26 mouse cellular contexts compared by ENCODE assay signal in genomic region chr13:89890159-89890558, GRCm38 (mm10).
"Had no signal": no experiment of that assay in that cellular context is flagged by ENCODE, and none has a peak within 500 bp of the region (broad histone marks: within the 10 kb centered on the region; RNA-seq: fewer than 3 reads in every experiment).

No protein-coding gene starts in this region.

- ATAC-seq: hindbrain, postnatal 0 days; intestine, embryonic 16.5 days had no signal

- H3K36me3 ChIP-seq: heart, embryonic 13.5 days; heart, embryonic 15.5 days; hindbrain, embryonic 13.5 days; hindbrain, embryonic 15.5 days; limb, embryonic 10.5 days; limb, embryonic 12.5 days; liver, embryonic 13.5 days had no signal

- H3K4me1 ChIP-seq: heart, embryonic 13.5 days; heart, embryonic 15.5 days; hindbrain, embryonic 13.5 days; hindbrain, embryonic 15.5 days; limb, embryonic 10.5 days; limb, embryonic 12.5 days; liver, embryonic 13.5 days had no signal

- H3K4me3 ChIP-seq: gastrocnemius, adult 2 months; heart, adult 2 months; heart, embryonic 13.5 days; heart, embryonic 15.5 days; hindbrain, embryonic 13.5 days; hindbrain, embryonic 15.5 days; layer of hippocampus, adult 2 months; left cerebral cortex, adult 2 months; limb, embryonic 10.5 days; limb, embryonic 12.5 days; liver, embryonic 13.5 days had no signal

- H3K27me3 ChIP-seq: heart, embryonic 13.5 days; heart, embryonic 15.5 days; hindbrain, embryonic 13.5 days; hindbrain, embryonic 15.5 days; limb, embryonic 12.5 days; liver, embryonic 13.5 days had no signal

- H3K27ac ChIP-seq: gastrocnemius, adult 2 months; heart, adult 2 months; heart, embryonic 13.5 days; heart, embryonic 15.5 days; hindbrain, embryonic 13.5 days; hindbrain, embryonic 15.5 days; hindbrain, postnatal 0 days; layer of hippocampus, adult 2 months; left cerebral cortex, adult 2 months; limb, embryonic 10.5 days; limb, embryonic 12.5 days; liver, embryonic 13.5 days had no signal

- H3K4me2 ChIP-seq: heart, embryonic 11.5 days; heart, embryonic 13.5 days; heart, embryonic 15.5 days; hindbrain, embryonic 13.5 days; hindbrain, embryonic 15.5 days; limb, embryonic 12.5 days; liver, embryonic 11.5 days; liver, embryonic 13.5 days had no signal

- H3K9ac ChIP-seq: heart, embryonic 13.5 days; heart, embryonic 15.5 days; hindbrain, embryonic 13.5 days; hindbrain, embryonic 15.5 days; limb, embryonic 12.5 days; liver, embryonic 13.5 days had no signal

- H3K9me3 ChIP-seq: heart, embryonic 13.5 days; heart, embryonic 15.5 days; hindbrain, embryonic 13.5 days; hindbrain, embryonic 15.5 days; limb, embryonic 10.5 days; limb, embryonic 12.5 days; liver, embryonic 13.5 days had no signal

- DNase-seq: gastrocnemius, adult 2 months; gastrocnemius, postnatal 14 days; gastrocnemius, postnatal 36 days; heart, adult 11 months; heart, adult 2 months; heart, postnatal 14 days; heart, postnatal 36 days; kidney, adult 11 months; kidney, adult 8-10 months; kidney, postnatal 10 days; kidney, postnatal 25 days; kidney, postnatal 4 days; liver; liver, embryonic 13.5 days had no signal
